Mouse (Mus musculus): ENCODE data around the gene St8sia2.
A peak's percentile ranks its signal among the peaks of the same experiment; 100 is the strongest.
"Not testable (repeated sequence)": the region's sequence is repeated elsewhere in the genome, so short reads cannot be mapped to it uniquely, and the experiment has no call there.

The St8sia2 gene

DNA sequence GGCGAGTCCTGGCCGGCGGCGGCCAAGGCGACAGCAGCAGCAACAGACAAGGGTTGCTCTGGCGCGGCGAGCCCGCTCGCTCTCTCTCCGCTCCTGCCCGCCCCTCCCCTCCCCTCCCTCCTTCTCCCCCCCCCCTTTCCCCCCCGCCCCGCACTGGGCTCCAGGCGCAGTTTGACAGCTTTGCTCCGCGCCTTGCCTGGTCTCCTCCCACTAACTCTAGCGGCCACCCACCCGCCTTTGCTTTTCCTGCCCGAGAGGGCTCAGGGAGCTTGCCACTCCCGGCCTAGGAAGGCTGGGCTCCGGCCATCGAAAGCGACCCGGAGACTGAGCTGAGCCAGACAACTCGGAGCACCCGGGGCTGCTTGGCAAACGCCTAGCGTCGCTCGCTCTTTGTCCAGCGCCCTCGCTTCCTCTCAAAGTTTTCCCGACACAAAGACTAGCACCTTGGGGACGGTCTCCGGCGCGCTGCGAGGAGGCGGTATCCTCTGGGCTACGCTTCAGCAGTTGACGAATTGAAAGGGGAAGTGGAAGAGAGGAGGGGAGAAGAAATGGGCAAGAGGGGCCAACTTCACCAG is at the start of gene St8sia2:
TSS of gene St8sia2 (minus strand) at position 90 of the 575 bp plus-strand sequence.
- DNase-seq, result no peak

DNA sequence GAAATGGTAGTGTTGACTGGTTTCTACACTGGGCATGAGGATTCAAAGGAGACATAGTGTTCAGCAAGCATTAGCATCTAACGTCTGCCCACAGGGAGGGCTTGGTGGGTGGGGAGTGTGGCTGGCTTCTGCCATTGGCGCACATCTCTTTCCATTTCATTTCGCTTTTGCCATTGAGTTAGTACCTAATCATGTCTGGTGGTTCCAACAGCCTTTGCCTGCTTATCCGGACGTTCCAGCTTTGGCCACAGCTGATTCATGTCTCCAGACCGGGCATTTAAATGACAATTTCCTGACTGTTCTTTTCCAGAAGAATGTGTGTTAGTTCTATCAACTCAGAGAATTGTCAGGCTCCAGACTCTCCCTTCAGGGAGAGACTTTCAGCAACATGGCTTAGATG is 47.6 kb upstream of the St8sia2 start:
- DNase-seq, result no peak

DNA sequence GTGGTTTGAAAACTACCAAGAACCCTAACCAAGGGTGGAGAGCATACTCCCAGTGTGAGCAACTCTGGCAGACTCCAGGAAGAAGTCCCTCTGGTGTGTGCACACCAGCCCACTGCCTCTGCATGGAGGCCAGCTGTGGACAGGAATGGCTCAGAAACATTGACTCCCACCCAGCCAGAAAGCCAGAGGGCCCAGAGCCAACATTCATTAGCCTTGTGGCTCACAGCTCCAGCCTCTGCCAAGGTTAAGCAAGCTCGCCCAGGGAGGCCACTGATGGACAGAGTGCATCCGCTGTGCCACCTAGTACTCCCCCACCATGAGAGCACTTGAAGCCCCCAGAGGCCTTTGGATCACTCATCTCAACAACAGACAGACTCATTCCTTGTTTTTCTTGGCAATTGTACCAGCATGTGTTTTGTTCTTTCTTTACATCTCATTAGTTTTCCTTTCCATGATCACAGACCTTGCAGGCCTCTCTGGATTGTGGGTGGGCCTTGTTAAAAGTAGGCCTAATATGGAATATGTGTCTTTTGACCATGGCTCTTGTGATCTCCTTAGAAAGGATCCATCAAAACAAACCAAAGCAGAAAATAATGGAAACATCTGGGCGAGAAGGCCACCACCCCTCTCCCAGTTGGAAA is 46.9 kb upstream of the St8sia2 start:
- DNase-seq, result no peak

DNA sequence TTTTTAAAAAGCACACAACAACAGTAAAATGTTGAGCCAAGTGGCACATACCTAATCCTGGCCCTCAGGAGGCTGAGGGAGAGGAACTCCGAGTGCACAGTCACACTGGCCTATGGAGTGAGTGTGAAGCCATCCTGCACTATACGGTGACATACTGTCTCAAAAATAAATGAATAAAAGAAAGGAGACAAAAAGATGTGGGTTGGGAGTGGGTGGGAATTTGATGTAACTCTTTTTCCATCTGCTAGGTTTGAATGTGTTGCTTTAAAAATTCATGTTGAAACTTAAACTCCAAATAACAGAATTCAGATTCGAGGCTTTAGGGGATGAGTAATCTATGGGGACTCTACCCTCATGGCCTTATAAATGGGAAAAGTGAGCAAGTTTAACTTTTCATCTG is 46.2 kb upstream of the St8sia2 start:
- no peak for DNase-seq

DNA sequence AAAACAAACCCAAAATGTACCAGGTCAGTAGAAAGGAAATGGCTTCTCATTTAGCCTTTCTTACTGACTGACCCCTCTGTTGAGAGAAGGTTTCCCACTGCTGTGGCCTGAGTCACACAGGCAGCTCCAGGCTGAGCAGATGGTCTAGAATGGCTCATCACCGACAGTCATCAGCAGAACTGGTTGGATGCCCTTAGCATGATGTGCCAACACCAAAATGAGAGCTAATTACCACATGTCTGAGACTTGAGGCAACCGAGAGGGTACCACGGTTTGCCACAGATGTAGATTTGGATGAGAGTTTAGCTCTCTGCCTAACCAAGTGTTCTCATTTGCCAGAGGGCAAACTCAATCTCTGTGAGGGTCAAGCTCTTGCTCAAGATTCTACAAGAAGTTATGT is 42.3 kb upstream of the St8sia2 start:
- DNase-seq, result no peak

DNA sequence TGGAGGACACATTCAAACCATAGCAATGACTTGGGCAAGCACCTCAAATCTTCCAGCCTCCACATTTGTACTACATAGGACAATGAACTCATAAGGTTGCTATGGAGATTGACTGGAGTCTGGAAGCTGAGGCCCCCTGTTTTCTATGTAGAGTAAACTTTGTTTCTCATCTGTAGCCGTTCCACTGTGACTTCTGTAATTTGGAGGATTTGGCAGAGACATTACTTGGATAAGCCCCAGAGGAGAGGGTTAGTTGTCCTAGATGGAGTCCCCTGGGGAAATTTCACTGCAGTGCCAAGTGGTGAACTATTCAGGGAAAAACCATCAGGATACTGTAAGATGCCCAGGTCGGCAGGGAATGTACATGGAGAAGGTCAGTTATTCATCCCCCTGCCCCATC is 34.1 kb upstream of the St8sia2 start:
- DNase-seq, result no peak

DNA sequence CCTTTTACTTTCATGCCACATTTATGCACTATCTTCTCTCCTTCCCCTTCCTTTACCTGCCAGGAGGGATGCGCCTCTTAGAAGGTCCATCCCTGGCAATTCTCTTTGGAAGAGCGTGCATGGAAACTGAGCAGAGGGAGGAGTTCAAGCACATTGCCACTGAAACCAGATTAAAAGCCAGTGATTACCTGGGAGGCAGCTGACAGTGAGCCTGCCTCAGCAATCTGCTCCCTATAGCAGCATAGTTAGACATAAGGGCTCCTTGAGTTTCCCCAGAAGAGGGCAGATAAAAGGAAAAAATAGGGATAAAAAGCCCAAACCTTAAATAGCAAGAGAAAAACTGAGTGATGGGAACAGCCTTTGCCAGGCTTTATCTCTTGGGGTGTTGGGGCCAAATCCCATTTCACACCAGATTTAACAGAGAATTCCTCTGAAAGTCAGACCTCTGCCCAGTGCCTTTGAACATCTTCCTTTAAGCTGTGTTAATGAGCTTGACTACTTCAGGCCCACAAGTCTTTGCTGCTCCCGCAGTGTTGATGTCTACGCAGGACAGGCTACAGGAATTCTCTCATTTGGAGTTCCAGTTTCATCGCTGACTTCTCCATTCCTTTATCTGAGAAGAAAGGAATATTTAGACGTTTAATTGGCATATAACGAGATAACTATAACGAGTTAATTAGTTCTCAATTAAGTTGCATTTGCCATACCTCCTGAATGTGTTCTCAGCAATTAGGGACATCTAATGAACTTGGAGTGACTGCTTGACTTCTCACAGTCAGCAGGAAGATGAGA is 31.9 kb upstream of the St8sia2 start:
- DNase-seq, result no peak

DNA sequence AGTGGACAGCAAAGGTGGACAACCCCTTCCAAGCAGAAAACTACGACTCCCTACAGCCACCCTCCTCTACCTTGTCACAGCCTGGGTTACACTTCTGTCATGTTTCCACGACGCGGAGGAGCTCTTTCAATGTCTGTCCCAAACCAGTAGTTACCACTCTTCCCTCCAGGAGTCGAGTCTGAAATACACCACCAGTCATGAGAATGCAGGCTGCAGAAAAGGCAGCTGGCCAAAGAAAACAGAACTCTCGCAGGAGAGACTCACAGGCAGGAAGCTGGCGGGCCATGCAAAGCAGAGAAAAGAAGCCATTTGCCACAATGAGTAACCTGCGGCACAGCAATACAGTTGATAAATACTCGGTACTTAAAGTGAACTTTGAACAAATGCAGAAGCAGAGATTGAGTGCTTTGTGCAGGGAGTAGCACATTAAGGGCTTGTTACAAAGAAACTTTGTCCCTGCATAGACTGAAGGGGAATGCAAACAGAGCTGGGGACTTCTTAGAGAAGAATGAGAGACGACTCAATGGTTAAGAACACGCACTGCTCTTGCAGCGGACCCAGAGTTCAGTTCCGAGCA is 30.2 kb upstream of the St8sia2 start:
- DNase-seq, result no peak

DNA sequence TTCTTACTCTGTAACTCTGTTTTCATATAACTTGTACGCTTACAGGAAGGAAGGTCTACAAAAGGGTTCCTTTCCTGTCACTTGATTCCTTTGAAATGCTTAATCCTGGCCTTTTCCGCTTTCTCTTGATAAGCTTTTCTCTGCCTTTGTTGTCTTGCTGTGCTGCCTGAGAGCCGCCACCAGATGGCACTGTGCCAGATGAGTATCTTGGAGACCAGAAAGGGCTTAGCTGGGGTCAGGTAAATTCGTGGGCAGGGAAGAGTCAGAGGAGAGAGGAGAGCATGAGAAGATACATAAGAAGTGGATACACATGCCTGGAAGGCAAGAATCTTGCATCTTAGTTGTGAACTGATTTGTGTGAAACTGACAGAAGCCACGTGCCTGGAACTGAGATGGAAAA is 11.5 kb upstream of the St8sia2 start:
- no peak for DNase-seq

DNA sequence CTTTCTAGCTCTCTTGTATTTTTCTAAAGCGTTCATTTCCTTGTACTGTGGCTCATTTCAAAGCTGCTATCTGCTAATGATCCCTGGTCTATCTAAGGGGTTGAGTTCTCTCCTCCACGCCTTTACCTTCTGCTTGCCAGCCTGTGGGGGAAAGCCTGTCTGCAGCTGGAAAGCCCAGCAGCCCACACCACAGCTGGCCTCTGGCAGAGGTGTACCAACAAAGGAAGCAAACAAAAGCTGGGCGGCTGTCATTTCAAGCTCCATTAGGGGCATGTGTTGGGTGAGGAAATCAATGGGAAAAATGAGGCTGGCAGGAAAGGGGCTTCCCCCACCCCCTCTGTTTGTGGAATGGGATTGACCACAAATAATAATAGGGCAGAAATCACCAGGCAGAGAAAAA is 10.7 kb upstream of the St8sia2 start:
- DNase-seq, result no peak

DNA sequence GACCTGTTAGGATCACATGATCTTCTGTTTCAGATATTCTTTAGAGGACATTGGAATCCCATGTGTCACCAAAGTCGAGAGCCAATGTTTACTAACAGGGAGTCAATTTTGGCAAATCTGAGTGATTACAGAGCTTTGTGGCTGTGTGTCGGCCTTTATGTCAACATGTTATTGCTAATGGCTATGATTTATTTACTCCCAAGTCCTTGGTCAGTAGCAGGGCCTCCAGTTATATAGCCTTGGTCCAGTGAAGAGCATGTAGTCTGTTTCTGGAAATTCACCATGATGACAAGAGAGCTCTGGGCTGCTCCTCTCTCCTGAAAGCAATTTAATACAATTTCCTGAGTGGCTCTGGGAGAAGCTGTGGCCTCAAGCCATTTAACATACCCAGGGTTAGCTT is 9.1 kb upstream of the St8sia2 start:
- DNase-seq, result no peak

DNA sequence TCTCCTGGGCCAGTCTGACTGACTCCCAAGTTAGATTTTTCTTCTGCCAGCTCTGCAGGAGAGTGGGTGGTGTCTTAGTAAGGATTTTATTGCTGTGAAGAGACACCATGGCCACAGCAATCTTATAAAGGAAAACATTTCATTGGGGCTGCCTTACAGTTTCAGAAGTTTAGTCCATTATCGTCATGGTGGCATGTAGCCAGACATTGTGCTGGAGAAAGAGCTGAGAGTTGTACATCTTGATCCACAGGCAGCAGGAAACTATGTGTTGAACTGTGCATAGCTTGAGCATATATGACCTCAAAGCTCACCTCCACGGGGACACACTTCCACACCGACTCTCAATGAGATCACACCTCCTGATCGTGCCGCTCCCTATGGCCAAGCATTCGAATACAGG is 8.3 kb upstream of the St8sia2 start:
- no peak for DNase-seq

DNA sequence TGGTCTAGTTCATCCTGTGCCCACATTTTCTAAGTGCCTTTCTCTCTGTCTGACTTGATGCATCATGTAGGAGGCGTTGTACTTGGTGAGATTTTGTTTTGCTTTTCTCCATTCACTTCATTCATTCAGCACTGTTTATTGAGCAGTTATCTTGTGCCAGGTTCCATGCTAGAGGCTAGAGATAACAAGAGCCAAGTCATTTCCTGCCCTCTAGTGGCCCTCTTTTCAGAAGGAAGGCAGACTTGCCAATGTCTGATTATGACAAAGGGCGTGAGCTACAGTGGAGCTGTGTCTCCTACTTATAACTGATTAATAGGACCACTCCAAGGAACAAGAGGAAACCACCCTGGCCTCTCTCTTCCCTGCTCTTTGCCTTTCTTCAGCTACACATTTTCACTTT is 3.1 kb upstream of the St8sia2 start:
- DNase-seq, result no peak

DNA sequence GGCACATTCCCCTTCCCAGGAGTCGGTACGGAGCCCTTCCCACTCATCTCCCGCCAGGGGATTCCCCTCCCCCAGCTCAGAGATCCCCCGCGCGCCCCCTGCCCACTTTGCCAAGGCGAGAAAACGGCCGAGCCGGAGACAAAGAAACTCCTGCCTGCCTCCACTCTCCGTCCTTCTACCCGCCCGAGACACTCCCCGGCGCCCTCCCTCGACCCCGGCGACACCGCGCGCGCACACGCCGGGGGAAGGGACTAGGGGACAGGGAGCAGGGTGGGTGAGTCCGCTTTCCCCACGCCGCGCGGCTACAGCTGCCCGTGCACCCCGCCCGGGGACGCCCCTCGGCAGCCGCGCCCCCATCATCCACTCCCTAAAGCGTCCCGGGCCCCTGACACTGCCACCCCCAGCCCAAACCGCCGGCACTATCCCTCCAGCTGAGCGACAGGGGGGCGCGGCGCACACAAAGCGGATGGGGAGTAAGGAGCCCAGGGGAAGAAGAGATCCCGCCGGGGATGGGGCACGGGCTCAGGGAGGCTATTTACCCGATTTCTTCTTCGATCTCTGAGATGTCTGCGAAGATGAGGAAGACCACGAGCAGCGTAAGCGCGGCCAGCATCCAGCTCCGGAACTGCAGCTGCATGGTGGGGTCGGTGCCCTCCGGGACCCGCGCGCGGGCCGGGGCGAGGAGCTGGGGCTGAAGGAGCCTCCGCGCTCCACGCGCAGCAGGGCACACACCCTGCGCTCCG is 461 bp downstream of the St8sia2 start:
- peak; percentile 11 for DNase-seq

DNA sequence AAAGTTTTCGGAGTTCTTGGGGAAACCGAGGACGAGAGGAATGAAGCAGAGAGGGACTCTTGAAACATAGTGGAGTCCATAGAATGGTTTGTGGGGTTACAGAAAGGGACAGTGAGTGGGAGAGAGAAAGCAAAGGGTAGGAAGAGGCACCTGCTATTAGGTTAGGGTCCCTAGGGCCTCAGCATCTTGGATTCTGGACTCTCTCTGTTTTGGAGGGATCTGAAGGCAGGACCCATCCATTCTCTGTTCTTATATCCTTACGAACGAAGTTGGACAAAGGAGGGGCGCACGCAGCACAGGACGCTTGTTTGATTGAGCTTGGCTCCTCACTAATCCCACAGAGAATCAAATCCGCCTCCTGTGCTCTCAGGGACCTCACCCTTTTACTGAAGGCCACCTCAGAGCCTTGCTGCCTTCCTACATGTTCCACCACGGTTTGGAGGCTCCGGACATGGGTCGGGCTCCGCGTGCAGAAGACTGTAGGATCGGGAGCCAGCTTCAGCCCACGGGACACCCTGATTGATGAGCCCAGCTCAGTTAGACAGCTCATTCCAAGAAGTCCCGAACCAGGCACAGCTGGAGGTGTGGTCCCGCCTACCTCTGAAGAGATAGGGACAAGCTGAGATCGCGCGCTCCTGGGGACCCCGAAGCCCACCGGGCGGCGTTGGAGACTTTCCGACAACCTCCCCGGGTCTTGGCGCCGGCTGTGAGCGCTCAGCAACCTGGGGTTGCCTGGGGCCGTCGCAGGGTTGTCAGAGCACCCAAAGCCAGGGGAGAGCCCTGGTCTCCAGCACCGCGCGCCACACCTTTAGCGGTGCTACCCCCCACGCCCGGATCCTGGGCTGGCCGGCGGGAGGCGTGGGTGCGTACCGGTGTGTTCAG is 1.3 kb downstream of the St8sia2 start:
- DNase-seq, result no peak

DNA sequence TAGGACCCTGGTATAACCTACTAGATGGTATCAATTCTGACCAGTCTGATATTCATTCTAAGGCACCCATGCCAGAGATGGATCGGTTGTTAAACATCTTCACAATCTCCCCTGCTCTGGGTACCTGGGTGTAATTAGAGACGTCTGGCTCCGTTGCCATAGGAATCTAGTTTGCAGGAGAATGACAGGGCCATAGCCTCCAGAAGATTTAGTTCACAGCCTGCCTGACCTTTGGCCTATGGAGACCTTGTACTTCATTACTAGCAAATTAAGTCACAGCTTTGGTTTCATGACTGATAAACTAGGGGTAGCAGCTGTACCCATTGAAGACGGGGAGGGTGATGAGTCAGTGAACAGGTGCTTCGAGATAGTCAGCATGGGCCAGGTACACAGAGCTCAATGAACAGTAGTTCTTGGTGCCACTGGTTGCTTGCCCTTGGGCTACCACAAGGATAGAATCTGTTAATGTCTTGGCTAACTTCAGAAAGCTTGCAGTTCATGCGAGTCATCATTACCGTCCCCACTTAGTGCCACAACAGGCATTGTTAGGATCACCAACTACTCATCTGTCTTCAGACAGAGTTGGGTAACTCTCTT is 4.4 kb downstream of the St8sia2 start:
- no peak for DNase-seq

DNA sequence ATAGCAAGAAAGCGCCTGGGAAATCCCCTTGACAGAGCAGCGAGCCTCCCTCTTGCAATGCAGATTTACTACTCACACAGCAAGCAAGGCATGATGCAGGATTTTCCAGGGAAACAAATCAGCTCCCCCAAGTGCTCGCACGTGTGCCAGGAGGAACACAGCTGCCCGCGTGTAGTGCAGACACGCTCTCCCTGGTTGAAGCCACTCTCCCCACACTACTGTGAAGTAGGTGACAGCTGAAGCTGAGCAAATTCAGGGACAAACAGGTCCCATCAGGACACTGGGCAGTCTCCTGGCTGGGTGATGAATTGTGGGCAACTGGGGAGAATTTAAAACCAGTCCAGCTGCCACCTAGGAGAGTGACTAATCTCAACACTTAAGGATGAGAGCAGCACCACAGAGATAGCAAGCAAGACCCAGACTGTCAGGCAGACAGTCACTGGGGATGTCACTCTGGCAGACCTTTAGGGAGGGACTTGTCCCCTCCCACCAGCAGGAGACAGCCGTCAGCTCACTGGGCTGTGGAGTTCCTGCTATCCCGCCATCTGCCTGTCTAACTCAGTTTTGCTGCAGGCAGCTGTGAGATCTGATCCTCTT is 6.6 kb downstream of the St8sia2 start:
- peak; percentile 43 for DNase-seq

DNA sequence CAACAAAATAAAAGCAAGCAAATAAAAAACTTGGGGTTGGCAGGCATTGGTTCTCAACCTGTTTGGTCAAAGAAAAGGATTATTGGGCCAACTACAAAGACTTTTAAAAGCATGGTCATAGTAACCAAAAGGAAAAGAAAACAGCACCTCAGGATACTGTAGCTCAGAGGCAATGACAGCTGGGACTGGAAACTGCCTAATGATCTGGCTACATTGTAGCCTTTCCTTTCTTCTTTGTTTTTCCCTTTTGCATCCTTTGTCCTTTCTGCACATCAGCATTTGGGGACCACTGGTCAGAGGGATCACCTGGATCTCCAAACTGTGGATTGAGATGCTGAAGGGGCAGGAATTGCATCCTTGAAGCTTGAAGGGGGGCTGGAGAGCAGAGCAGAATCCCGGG is 7.1 kb downstream of the St8sia2 start:
- DNase-seq, result no peak

DNA sequence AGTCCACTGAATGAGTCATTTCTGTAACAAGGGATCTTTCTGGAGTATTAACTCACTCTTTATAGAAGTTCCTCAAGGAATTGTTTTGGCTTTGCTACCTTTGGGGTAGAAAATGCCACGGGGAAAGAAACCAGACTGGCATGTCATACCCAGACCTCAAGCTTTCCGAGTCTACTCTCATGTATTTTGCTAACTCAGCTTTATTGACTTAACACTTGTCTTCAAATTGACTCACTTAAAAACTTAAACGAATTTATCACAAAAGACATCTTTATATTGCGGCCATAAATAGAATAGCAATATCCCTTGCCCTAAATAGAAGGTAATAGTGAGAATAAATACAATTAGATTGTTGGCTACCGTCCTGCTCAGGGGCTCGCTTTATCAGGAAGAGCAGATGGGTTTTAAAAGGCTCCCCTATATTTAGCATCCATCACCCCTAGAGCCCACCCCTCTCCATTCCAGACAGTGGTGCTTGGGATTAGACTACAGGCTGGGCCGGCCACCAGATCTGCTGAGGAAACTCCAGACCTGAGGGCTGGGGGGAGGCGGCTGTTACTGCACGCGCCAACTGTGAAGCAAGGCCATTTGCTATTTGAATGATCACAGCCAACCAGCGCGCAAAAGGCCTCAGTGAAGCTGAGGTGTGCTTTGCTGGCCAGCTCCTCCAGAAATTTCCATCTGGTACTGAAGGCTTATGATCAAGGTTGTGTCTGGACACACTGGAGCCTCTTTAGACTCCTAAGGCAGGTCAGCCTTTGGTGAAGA is 12.6 kb downstream of the St8sia2 start:
- no peak for DNase-seq

DNA sequence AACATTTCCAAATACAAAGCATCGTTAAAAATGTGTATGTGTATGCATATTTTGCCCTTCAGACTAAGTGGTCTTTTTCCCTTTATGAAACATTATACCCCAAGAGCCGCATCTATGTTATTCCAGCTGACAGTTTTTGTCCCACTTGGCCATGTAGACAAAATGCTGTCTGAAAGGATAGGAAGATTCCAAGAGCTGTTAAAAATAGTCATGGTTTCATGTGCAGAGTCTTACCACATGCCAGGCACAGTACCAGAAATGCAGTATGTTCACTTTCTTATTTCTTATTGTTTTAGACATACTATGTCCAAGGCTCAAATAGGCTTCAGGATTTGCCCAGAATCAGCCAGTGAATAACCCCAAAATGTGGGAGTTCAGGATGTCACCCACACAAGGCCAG is 24.1 kb downstream of the St8sia2 start:
- no peak for DNase-seq

DNA sequence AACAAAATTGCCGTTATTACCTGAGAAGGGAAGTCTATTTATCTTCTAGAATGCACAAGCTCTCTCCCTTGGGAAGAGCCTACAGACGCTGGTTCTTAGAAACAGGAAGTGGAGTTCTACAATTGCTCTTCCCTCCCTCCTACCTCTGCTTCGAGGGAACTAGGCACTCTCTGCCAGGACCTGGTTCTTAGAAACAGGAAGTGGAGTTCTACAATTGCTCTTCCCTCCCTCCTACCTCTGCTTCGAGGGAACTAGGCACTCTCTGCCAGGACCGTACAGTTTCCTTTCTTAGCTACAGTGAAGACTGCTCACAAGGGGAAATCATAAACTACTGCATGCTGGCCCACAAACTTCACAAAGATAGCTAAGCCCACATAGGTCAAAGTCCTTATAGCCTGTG is 41.3 kb downstream of the St8sia2 start:
- not testable (repeated sequence) for DNase-seq
